14 mouse cellular contexts compared by ENCODE assay signal in the genomic region with DNA sequence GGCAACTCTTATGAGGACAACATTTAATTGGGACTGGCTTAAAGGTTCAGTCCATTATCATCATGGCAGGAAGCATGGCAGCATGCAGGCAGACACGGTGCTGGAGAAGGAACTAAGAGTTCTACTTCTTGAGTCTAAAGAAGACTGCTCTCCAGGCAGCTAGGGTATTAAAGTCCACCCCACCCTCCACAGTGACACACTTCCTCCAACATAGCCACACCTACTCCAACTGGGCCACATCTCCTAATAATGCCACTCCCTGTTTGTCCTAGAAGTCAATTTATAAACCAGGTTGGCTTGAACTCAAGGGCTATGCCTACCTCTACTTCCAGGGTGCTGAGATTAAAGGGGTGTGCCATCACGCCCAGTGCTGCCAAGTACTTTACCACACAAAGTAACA. TPM values are rescaled to one million over a fixed set of nuclear protein-coding genes. Genes with fewer than 3 reads are reported as not detected.
A peak's percentile ranks its signal among the peaks of the same experiment; 100 is the strongest.
DNase-seq lines count a peak whose midpoint lies in the region; ATAC-seq and TF ChIP-seq lines count a peak whose summit lies in the region.
"Had no signal": no experiment of that assay in that cellular context is flagged by ENCODE, and none has a peak within 500 bp of the region (broad histone marks: within the 10 kb centered on the region; RNA-seq: fewer than 3 reads in every experiment).

No protein-coding gene starts in this region.

- TF ChIP-seq CTCF in kidney, adult 2 months (conservative IDR thresholded peaks at IDR 0.05; ENCODE audit: insufficient read depth, insufficient read length, low read depth, low read length), result no peak
- no peak for TF ChIP-seq CTCF in liver, embryonic 14.5 days (IDR thresholded peaks at IDR 0.05; ENCODE audit: low read depth)

- no peak overlapping the region; the same call in 1 of the 2 replicates for H3K4me2 ChIP-seq in liver, embryonic 14.5 days (ENCODE audit: low read depth)
- H3K4me2 ChIP-seq: heart, embryonic 12.5 days; hindbrain, embryonic 12.5 days had no signal

- TF ChIP-seq POLR2A in kidney, adult 2 months (IDR thresholded peaks at IDR 0.05; ENCODE audit: low read depth, low read length), result no peak

- ATAC-seq in liver, embryonic 14.5 days (ENCODE audit: insufficient read depth), result no peak
- ATAC-seq in monocyte, adult 5-6 weeks (replicated peaks; ENCODE audit: insufficient number of reproducible peaks, low FRiP score, low TSS enrichment, poor library complexity, severe bottlenecking), result peak; percentile 48; the same call in 1 of the 2 replicates

- TF ChIP-seq EP300 in liver, embryonic 14.5 days (IDR thresholded peaks at IDR 0.05; ENCODE audit: low read depth), result no peak

- no peak overlapping the region; the same call in 1 of the 2 replicates for H3K9ac ChIP-seq in liver, embryonic 14.5 days (replicated peaks)
- H3K9ac ChIP-seq: heart, embryonic 12.5 days; hindbrain, embryonic 12.5 days had no signal

- WGBS in kidney, adult 2 months, result 59% methylated on average over 2 of the region's 2 CpGs
- WGBS in liver, embryonic 14.5 days (ENCODE audit: insufficient replicate concordance), result 32% methylated on average over 2 of the region's 2 CpGs

- no peak overlapping the region for H3K4me3 ChIP-seq in kidney, adult 2 months (ENCODE audit: insufficient read depth, low read depth, low read length)
- H3K4me3 ChIP-seq in liver, embryonic 14.5 days (ENCODE audit: insufficient read depth in 1 of 2, low read depth in 2 of 2, low read length in 2 of 2), result no peak overlapping the region
- H3K4me3 ChIP-seq: erythroblast, embryonic 14.5 days; heart, embryonic 12.5 days; hindbrain, embryonic 12.5 days had no signal

- H3K4me1 ChIP-seq in kidney, adult 2 months (ENCODE audit: control insufficient read depth, insufficient read depth, low read length), result peaks cover 35% of the 10 kb centered on the region
- peaks cover 54 to 56% of the 10 kb centered on the region in 2 experiments for H3K4me1 ChIP-seq in liver, embryonic 14.5 days (replicated peaks; ENCODE audit: control insufficient read depth in 2 of 2, insufficient read depth in 2 of 2, low read length in 1 of 2)

- H3K9me3 ChIP-seq in liver, embryonic 14.5 days (ENCODE audit: control insufficient read depth, low read length), result no peaks in the 10 kb centered on the region
- H3K9me3 ChIP-seq: G1E; heart, embryonic 12.5 days; hindbrain, embryonic 12.5 days had no signal

- no peaks in the 10 kb centered on the region for H3K36me3 ChIP-seq in kidney, adult 2 months (ENCODE audit: control insufficient read depth, insufficient read depth, low read length)
- no peaks in the 10 kb centered on the region for H3K36me3 ChIP-seq in liver, embryonic 14.5 days (replicated peaks; ENCODE audit: control insufficient read depth, insufficient read depth, low read depth)
- H3K36me3 ChIP-seq: G1E; heart, embryonic 12.5 days; hindbrain, embryonic 12.5 days had no signal

- DNase-seq in kidney, adult 2 months, result peak; percentile 75
- DNase-seq in kidney, postnatal 14 days, result no peak
- DNase-seq in MEL-GATA-1-ER (ENCODE audit: extremely low read depth, low read depth), result peak; percentile 68
- no peak for DNase-seq in liver, embryonic 14.5 days (ENCODE audit: low read depth in 3 of 3, low spot score in 3 of 3)
- DNase-seq in spleen, postnatal 10 days (ENCODE audit: low spot score in 2 of 2), result no peak
- no peak for DNase-seq in cerebellum, postnatal 4 days (ENCODE audit: low spot score in 2 of 2)
- DNase-seq in heart, adult 9 months (ENCODE audit: low spot score in 2 of 2), result no peak
- DNase-seq: cerebellum, adult 8-10 months; left cerebral cortex, postnatal 4 days had no signal

- no peak overlapping the region for H3K27ac ChIP-seq in kidney, adult 2 months (ENCODE audit: insufficient read depth, low read depth, low read length)
- peak overlapping the region; percentile 54 for H3K27ac ChIP-seq in liver, embryonic 14.5 days
- H3K27ac ChIP-seq: hindbrain, embryonic 12.5 days had no signal

- H3K27me3 ChIP-seq in kidney, adult 2 months (replicated peaks; ENCODE audit: control insufficient read depth, insufficient read depth, low read length), result no peaks in the 10 kb centered on the region
- peaks cover 9% of the 10 kb centered on the region; the same call in 1 of the 2 replicates for H3K27me3 ChIP-seq in liver, embryonic 14.5 days (ENCODE audit: control insufficient read depth, insufficient read depth, low read length)

RNA-seq across cellular contexts. Expression of a gene that starts 12.9 kb away (rescaled TPM):
- 1,266 and 1,401 TPM in 2 replicates for polyA plus RNA-seq in kidney, adult 2 months (2012; rRNA removed)
- polyA plus RNA-seq in liver, embryonic 14.5 days (2012; rRNA removed), result 857 and 1,453 TPM in 2 replicates
- 684 and 702 TPM in 2 replicates for polyA plus RNA-seq in liver, embryonic 14.5 days (2014; fragmentation: Nextera tagmentation; extraction: Ambion mirVana)
- 1,522 to 2,093 TPM (median 2,001 TPM) in 3 replicates for total RNA-seq in monocyte, adult 5-6 weeks (2017)

RNA-seq across cellular contexts. Expression of a gene that starts 45.2 kb away (rescaled TPM):
- polyA plus RNA-seq in kidney, adult 2 months (2012; rRNA removed), result 26.3 and 29.6 TPM in 2 replicates
- 2.6 and 3.8 TPM in 2 replicates for polyA plus RNA-seq in liver, embryonic 14.5 days (2012; rRNA removed)
- polyA plus RNA-seq in liver, embryonic 14.5 days (2014; fragmentation: Nextera tagmentation; extraction: Ambion mirVana), result 2.0 and 2.8 TPM in 2 replicates
- 22.8 to 36.1 TPM (median 24.3 TPM) in 3 replicates for total RNA-seq in monocyte, adult 5-6 weeks (2017)

Comparison
In these comparisons a context has a peak if more than half of its experiments do, and no peak if none do; other contexts are left out.
1. DNase-seq: peak in kidney, adult 2 months (single experiment) and MEL-GATA-1-ER (single experiment); none in kidney, postnatal 14 days (single experiment), liver, embryonic 14.5 days (0 of 3), spleen, postnatal 10 days (0 of 2), cerebellum, postnatal 4 days (0 of 2) and heart, adult 9 months (0 of 2).